Mouse (Mus musculus): ENCODE measurements around the gene Tnr. TPM values are rescaled to one million over a fixed set of nuclear protein-coding genes. Genes with fewer than 3 reads are reported as not detected.
A peak's percentile ranks its signal among the peaks of the same experiment; 100 is the strongest.

Gene Tnr
- polyA plus RNA-seq, 1 experiment from 2014 or later, result not detected

DNA sequence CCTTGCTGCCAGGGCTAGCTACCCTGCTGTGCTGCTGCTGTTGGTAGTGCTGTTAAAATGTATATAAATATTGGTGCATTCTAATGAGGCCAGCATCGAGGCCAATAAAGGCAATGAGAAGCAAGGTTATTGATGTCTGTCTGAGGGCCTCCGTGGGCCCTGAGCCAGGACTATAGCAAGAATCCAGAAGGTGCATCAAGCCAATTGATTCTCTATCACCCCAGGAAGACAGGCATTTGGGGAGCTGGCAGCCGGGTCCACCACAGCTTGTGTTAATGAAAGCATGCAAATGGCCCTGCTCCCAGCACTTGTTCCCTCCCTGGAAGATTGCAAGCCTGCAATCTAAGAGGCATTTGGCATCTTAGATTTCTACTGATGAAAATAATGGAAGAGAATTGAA, 54.8 kb downstream of the Tnr start:
- no peak overlapping the region for H3K27ac ChIP-seq
- no peak overlapping the region for H3K4me3 ChIP-seq (ENCODE audit: inconsistent target)
- H3K36me3 ChIP-seq (ENCODE audit: inconsistent target), result no peaks in the 10 kb centered on the region
- WGBS (ENCODE audit: missing documents), result 45% methylated on average over 3 of the region's 3 CpGs
- no peaks in the 10 kb centered on the region for H3K79me2 ChIP-seq (ENCODE audit: inconsistent target)

GRCm38 (mm10) chr1:159580335-159580921, 56.9 kb downstream of the Tnr start:
- 87% methylated on average over 7 of the region's 8 CpGs for WGBS (ENCODE audit: missing documents)
- H3K27ac ChIP-seq, result no peak overlapping the region
- no peaks in the 10 kb centered on the region for H3K36me3 ChIP-seq (ENCODE audit: inconsistent target)
- no peaks in the 10 kb centered on the region for H3K79me2 ChIP-seq (ENCODE audit: inconsistent target)
- no peak overlapping the region for H3K4me3 ChIP-seq (ENCODE audit: inconsistent target)

DNA sequence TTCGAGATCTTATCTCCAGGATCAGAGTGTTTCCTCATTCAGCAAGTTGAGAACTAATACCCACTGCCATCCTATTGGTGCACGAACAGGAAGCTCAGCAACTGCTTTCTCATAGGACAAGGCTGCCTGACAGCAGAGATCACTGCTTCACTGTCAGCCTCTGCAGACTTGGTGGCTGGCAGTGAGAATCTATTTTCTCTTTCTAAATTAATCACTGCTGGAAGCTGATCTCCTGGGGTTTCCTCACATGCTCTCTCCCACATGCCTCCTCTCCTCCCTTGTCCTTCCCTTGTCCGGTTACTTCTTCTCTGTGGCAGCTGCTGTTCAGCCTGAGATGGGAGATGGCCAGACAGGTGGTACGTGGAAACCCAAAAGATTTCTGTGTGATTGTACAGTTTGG, 60.3 kb downstream of the Tnr start:
- no peaks in the 10 kb centered on the region for H3K79me2 ChIP-seq (ENCODE audit: inconsistent target)
- H3K27ac ChIP-seq, result no peak overlapping the region
- no peak overlapping the region for H3K4me3 ChIP-seq (ENCODE audit: inconsistent target)
- WGBS (ENCODE audit: missing documents), result 66% methylated on average over 4 of the region's 4 CpGs
- no peaks in the 10 kb centered on the region for H3K36me3 ChIP-seq (ENCODE audit: inconsistent target)

DNA sequence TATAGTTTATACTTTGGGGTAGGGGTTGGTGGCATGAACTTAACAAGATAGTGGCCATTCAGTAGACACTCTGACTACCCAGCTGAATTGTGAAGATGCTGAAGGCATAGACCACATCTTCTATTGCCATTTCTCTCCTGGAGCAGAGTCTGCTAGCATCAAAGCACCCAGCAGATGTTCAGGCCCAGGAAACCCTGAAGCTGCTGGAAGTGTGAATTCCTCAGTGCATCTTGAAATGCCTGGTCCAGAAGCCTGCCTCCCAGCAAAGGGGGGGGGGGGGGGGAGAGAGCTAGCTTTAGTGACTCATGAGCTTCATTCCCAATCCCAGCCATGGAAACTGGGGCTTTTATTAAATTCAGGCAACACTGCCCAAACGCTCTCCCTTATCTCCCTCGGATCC, 65.2 kb downstream of the Tnr start:
- H3K36me3 ChIP-seq (ENCODE audit: inconsistent target), result no peaks in the 10 kb centered on the region
- H3K79me2 ChIP-seq (ENCODE audit: inconsistent target), result no peaks in the 10 kb centered on the region
- 88% methylated on average over 2 of the region's 2 CpGs for WGBS (ENCODE audit: missing documents)
- H3K4me3 ChIP-seq (ENCODE audit: inconsistent target), result no peak overlapping the region
- H3K27ac ChIP-seq, result no peak overlapping the region

DNA sequence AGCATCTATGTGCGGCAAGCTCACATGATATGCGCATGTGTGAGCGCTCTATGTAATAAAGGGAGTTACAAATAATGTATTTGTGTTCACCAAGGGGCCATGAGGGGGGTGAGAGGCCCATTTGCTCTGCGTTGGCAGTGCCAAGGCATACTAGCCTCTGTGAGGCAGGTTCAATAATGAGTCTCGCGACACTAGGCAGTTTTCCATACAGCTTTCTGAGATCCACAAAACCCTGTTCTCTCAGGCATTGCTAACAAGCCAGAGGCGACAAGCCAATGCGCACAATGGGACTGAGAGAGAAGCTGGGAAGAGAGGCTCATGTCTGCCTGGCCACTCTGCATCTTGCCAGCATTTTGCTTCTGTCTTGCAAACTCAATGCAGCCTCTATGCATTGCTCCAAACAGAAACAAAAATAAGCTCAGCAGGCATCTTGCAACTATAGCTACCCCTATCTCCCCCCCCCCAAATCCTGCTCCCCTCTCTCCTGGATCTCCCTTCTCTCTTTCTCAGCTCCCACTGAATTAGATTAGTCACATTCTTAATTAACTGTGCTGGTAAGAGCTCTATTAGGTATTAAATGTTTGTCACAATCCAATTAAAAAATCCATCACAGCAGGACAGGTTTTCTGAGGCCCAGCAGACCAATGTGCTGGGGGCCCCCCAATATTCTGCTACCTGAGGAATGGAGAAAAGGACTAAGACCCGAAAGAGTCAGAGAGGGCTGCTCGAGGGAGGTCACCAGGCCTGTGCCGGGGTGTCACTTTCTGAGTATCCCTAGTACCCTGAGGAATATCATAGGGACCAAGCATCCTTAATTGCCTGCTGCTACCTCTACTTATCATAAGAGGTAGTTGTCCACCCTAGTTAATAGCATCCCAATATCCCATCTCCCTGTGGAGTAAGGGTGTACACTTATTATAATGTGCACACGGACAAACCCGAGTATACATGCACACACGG, 70.8 kb downstream of the Tnr start:
- no peaks in the 10 kb centered on the region for H3K79me2 ChIP-seq (ENCODE audit: inconsistent target)
- H3K4me3 ChIP-seq (ENCODE audit: inconsistent target), result no peak overlapping the region
- H3K36me3 ChIP-seq (ENCODE audit: inconsistent target), result no peaks in the 10 kb centered on the region
- 88% methylated on average over 14 of the region's 14 CpGs for WGBS (ENCODE audit: missing documents)
- no peak overlapping the region for H3K27ac ChIP-seq

GRCm38 (mm10) chr1:159595729-159596128, 72.2 kb downstream of the Tnr start:
- 29% methylated on average over 3 of the region's 3 CpGs for WGBS (ENCODE audit: missing documents)
- no peak overlapping the region for H3K4me3 ChIP-seq (ENCODE audit: inconsistent target)
- H3K27ac ChIP-seq, result peak overlapping the region; percentile 68
- H3K79me2 ChIP-seq (ENCODE audit: inconsistent target), result no peaks in the 10 kb centered on the region
- no peaks in the 10 kb centered on the region for H3K36me3 ChIP-seq (ENCODE audit: inconsistent target)

GRCm38 (mm10) chr1:159596640-159597039, 73.1 kb downstream of the Tnr start:
- Histone ChIP-seq H3K79me2 (ENCODE audit: inconsistent target) (no peaks in the 10 kb centered on the region), H3K27ac (peak overlapping the region; percentile 68), H3K4me3 (ENCODE audit: inconsistent target) (no peak overlapping the region), H3K36me3 (ENCODE audit: inconsistent target) (no peaks in the 10 kb centered on the region)
- 0% methylated on average over 2 of the region's 2 CpGs for WGBS (ENCODE audit: missing documents)

GRCm38 (mm10) chr1:159613561-159613960, 90.0 kb downstream of the Tnr start:
- H3K27ac ChIP-seq, result no peak overlapping the region
- 93% methylated on average over 4 of the region's 4 CpGs for WGBS (ENCODE audit: missing documents)
- H3K79me2 ChIP-seq (ENCODE audit: inconsistent target), result no peaks in the 10 kb centered on the region
- no peaks in the 10 kb centered on the region for H3K36me3 ChIP-seq (ENCODE audit: inconsistent target)
- no peak overlapping the region for H3K4me3 ChIP-seq (ENCODE audit: inconsistent target)

DNA sequence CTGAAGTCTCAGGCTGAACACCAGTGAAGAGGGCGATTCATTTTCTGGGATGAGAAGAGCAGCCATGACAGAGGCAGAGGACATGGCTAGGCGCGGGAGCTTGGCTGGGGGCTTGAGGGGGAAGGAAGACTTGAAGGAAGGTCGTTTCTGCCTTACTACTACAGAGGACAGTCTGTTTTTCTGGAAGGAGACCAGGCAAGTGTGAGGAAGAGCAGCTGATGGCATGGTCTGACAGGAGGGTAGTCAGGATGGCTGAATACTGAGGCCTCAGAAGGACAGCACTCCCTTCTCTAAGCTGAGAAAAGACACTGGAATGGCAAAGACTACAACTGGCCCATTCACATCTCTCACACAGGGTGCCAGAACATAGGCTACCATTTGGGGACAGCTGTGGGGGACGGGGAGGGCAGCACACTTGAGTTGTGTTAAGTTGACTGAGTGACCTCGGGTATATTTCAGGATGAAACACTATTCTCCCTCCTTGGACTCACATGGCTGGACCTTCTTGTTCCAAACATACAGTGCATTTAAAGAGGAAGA, 90.6 kb downstream of the Tnr start:
- H3K4me3 ChIP-seq (ENCODE audit: inconsistent target), result no peak overlapping the region
- H3K79me2 ChIP-seq (ENCODE audit: inconsistent target), result no peaks in the 10 kb centered on the region
- no peaks in the 10 kb centered on the region for H3K36me3 ChIP-seq (ENCODE audit: inconsistent target)
- no peak overlapping the region for H3K27ac ChIP-seq
- 82% methylated on average over 6 of the region's 6 CpGs for WGBS (ENCODE audit: missing documents)

DNA sequence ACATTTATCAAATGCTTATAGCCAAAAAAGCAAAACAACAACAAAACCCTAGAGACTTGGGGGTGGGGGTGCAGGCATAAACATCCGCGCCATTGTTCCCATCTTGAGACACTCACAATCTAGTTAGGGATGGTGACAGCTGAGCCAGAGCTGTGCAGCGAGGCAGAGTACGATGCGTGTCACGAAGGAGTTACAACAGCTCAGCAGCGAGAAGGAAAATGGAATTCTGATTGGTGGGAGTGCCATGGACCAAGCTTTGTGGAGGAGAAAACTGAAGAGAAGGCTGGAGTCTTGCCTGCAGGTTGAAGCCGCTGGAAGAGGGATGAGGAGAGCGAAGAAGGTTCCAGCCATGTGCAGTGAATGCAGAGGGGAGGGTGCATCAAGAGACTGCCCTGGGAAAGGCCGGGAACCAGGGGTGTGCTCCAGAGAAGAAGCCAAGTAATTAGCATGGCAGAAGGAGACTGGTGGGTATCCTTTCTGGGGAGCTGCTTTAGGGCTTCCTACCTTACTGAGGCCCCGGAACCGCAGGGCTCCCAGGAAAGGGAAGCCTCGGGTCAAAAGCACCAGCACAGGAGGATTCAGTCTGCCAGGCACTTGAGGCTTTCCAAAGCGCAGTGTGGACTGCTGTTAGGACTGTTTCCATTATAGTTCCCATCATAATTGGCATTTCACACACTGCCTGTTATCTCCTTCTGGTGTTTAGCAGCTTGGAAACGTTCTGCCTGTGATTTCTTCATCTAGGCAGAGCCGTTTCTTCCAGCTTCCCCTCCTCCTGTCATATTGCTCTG, 91.3 kb downstream of the Tnr start:
- H3K4me3 ChIP-seq (ENCODE audit: inconsistent target), result no peak overlapping the region
- 72% methylated on average over 16 of the region's 16 CpGs for WGBS (ENCODE audit: missing documents)
- no peaks in the 10 kb centered on the region for H3K36me3 ChIP-seq (ENCODE audit: inconsistent target)
- no peaks in the 10 kb centered on the region for H3K79me2 ChIP-seq (ENCODE audit: inconsistent target)
- H3K27ac ChIP-seq, result no peak overlapping the region

DNA sequence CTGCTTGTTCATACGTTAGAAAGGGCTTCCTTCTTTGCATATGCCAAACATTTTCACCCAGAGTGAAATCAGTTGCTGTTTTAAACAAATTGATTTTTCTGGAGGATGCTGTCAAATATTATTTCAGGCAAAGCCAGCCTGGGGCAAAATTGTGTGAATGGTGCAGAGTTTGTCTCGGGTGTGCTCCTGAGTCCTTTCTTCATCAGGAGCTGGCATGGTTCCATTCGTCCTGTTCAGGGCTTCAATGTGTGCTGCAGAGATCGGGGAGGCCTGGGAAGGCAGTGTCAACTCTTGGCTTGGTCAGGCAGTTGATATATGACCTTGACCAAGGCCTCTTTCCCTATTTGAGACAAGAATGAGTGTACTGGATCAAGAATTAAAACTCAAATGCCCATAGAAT, 92.1 kb downstream of the Tnr start:
- WGBS (ENCODE audit: missing documents), result 79% methylated on average over 4 of the region's 4 CpGs
- H3K27ac ChIP-seq, result no peak overlapping the region
- H3K36me3 ChIP-seq (ENCODE audit: inconsistent target), result no peaks in the 10 kb centered on the region
- no peak overlapping the region for H3K4me3 ChIP-seq (ENCODE audit: inconsistent target)
- no peaks in the 10 kb centered on the region for H3K79me2 ChIP-seq (ENCODE audit: inconsistent target)

DNA sequence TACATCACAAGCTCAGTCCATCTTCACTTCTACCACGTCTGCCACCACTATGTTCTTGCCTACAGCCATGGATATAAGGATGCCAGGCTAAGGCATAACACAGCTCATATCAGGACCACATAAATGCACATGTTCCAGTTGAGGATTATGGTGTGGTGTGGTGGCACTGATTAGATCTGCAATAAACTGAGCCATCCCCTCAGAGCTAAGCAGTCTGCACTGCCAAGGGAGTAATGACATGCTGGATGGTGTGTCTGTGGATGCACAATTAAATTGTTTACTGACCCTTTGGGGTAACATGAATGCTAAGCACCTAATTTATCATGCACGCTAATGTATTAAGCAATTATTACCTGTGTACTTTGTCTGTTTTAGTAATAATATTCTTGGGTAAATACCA, 95.6 kb downstream of the Tnr start:
- H3K4me3 ChIP-seq (ENCODE audit: inconsistent target), result no peak overlapping the region
- WGBS (ENCODE audit: missing documents), result 81% methylated on average over 2 of the region's 2 CpGs
- H3K79me2 ChIP-seq (ENCODE audit: inconsistent target), result no peaks in the 10 kb centered on the region
- H3K36me3 ChIP-seq (ENCODE audit: inconsistent target), result no peaks in the 10 kb centered on the region
- no peak overlapping the region for H3K27ac ChIP-seq

- WGBS (ENCODE audit: missing documents), result 50% methylated on average over 1 of the region's 1 CpGs
- Histone ChIP-seq H3K79me2 (ENCODE audit: inconsistent target) (no peaks in the 10 kb centered on the region), H3K36me3 (ENCODE audit: inconsistent target) (no peaks in the 10 kb centered on the region), H3K27ac (no peak overlapping the region), H3K4me3 (ENCODE audit: inconsistent target) (no peak overlapping the region)
Measured at GRCm38 (mm10) chr1:159621321-159621720, 97.8 kb downstream of the Tnr start.

DNA sequence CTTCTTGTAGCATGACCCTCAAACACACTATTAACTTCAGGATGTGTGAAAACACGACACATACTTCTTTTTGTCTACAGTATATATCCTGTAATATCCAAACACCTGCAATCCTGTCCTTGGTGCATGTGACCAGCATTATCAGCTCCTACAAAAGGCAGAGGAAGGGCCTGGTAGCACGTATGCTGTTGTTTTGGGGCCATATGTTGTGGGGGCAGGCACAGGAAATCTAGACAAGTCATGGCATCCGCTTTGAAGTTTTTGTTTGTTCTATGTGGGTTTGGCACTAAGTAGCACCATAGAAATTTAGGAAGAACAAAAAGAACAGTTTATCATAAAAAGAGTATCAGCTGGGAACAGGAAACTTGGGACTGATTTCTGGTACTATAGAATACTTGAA, 105.5 kb downstream of the Tnr start:
- no peaks in the 10 kb centered on the region for H3K36me3 ChIP-seq (ENCODE audit: inconsistent target)
- WGBS (ENCODE audit: missing documents), result 68% methylated on average over 3 of the region's 3 CpGs

More for the DNA sequence above, 105.5 kb downstream of the Tnr start:
- H3K4me3 ChIP-seq (ENCODE audit: inconsistent target), result no peak overlapping the region
- H3K79me2 ChIP-seq (ENCODE audit: inconsistent target), result no peaks in the 10 kb centered on the region
- H3K27ac ChIP-seq, result no peak overlapping the region

Data from macrophage (primary cell).